Comparison of ENCODE assay signal across 23 mouse cellular contexts in the genomic region with DNA sequence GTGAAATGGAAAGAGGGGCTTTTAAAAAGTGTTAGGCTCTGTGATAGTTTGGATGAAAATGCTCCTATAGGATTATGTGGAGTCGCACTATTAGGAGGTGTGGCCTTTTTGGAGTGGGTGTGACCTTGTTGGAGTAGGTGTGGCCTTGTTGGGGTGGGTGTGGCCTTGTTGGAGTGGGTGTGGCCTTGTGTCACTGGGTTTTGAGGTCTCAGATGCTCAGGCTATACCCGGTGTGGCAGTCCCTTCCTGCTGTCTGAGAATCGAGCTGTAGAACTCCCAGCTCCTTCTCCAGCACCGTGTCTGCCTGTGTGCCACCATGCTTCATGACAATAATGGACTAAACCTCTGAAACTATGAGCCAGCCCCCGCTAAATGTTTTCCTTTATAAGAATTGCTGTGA. TPM values are rescaled to one million over a fixed set of nuclear protein-coding genes. Genes with fewer than 3 reads are reported as not detected.
A peak's percentile ranks its signal among the peaks of the same experiment; 100 is the strongest.
DNase-seq lines count a peak whose midpoint lies in the region; ATAC-seq lines count a peak whose summit lies in the region.
"Had no signal": no experiment of that assay in that cellular context is flagged by ENCODE, and none has a peak within 500 bp of the region (broad histone marks: within the 10 kb centered on the region; RNA-seq: fewer than 3 reads in every experiment).

No protein-coding gene starts in this region.

- no peaks in the 10 kb centered on the region for H3K36me3 ChIP-seq in heart, embryonic 13.5 days
- H3K36me3 ChIP-seq in liver, embryonic 11.5 days (ENCODE audit: control insufficient read depth, insufficient read depth, low read length), result no peaks in the 10 kb centered on the region
- H3K36me3 ChIP-seq: embryonic facial prominence, embryonic 10.5 days; embryonic facial prominence, embryonic 12.5 days; forebrain, embryonic 15.5 days; G1E had no signal

- WGBS in heart, embryonic 13.5 days, result 76% methylated on average over 5 of the region's 5 CpGs
- 68% methylated on average over 5 of the region's 5 CpGs for WGBS in liver, embryonic 11.5 days

- DNase-seq in heart, postnatal 14 days, result no peak
- peak; percentile 37 for DNase-seq in R1 (ENCODE audit: low read depth, low spot score)
- no peak for DNase-seq in gastrocnemius, postnatal 25 days
- DNase-seq in liver, embryonic 11.5 days (ENCODE audit: low spot score), result no peak
- DNase-seq: adrenal gland, adult 8-10 months; adrenal gland, postnatal 14 days; adrenal gland, postnatal 36 days; B cell, adult 2 months; cerebellum, adult 11-12 months; cerebellum, adult 2 months; cerebellum, adult 9-10 months; cerebellum, postnatal 10 days; cerebellum, postnatal 25 days; forebrain, postnatal 0 days had no signal

- no peak for ATAC-seq in heart, embryonic 13.5 days (ENCODE audit: extremely low read depth, insufficient number of reproducible peaks, low FRiP score, low TSS enrichment)
- ATAC-seq in liver, embryonic 11.5 days (replicated peaks; ENCODE audit: low FRiP score), result no peak
- ATAC-seq: forebrain, embryonic 13.5 days; forebrain, embryonic 15.5 days; forebrain, postnatal 0 days; Patski had no signal

- no peaks in the 10 kb centered on the region; the same call in 1 of the 2 replicates for H3K9me3 ChIP-seq in heart, embryonic 13.5 days
- H3K9me3 ChIP-seq in liver, embryonic 11.5 days (ENCODE audit: control insufficient read depth, low read length), result no peaks in the 10 kb centered on the region
- H3K9me3 ChIP-seq: embryonic facial prominence, embryonic 10.5 days; embryonic facial prominence, embryonic 12.5 days; forebrain, embryonic 13.5 days; forebrain, embryonic 15.5 days; G1E had no signal

- no peak overlapping the region for H3K4me2 ChIP-seq in heart, embryonic 13.5 days
- no peak overlapping the region for H3K4me2 ChIP-seq in liver, embryonic 11.5 days
- H3K4me2 ChIP-seq: embryonic facial prominence, embryonic 12.5 days; forebrain, embryonic 13.5 days; forebrain, embryonic 15.5 days had no signal

- 0 out of 2 replicates have a peak overlapping the region, but pooled peaks have one; percentile 12 for H3K27ac ChIP-seq in heart, embryonic 13.5 days (replicated peaks)
- no peak overlapping the region for H3K27ac ChIP-seq in liver, embryonic 11.5 days (ENCODE audit: low read depth, low read length)
- H3K27ac ChIP-seq: embryonic facial prominence, embryonic 10.5 days; embryonic facial prominence, embryonic 12.5 days; forebrain, embryonic 13.5 days; forebrain, embryonic 15.5 days had no signal

- no peak overlapping the region for H3K9ac ChIP-seq in heart, embryonic 13.5 days
- H3K9ac ChIP-seq in liver, embryonic 11.5 days (ENCODE audit: low read depth, low read length), result no peak overlapping the region
- H3K9ac ChIP-seq: embryonic facial prominence, embryonic 12.5 days; forebrain, embryonic 13.5 days; forebrain, embryonic 15.5 days; forebrain, postnatal 0 days had no signal

- intact Hi-C loops in heart, postnatal 14 days (cut with DNase I), result no loop called here

- H3K27me3 ChIP-seq in heart, embryonic 13.5 days (replicated peaks), result no peaks in the 10 kb centered on the region
- peaks cover 3% of the 10 kb centered on the region; the same call in 1 of the 2 replicates for H3K27me3 ChIP-seq in liver, embryonic 11.5 days (replicated peaks; ENCODE audit: control insufficient read depth, insufficient read depth, low read length)
- H3K27me3 ChIP-seq: CH12.LX; forebrain, embryonic 13.5 days; forebrain, embryonic 15.5 days; Patski had no signal

- peaks cover 28% of the 10 kb centered on the region for H3K4me1 ChIP-seq in heart, embryonic 13.5 days
- peaks cover 5% of the 10 kb centered on the region for H3K4me1 ChIP-seq in liver, embryonic 11.5 days (replicated peaks; ENCODE audit: control insufficient read depth, insufficient read depth, low read length)

- no peak overlapping the region for H3K4me3 ChIP-seq in heart, embryonic 13.5 days
- no peak overlapping the region for H3K4me3 ChIP-seq in liver, embryonic 11.5 days (ENCODE audit: low read depth, low read length)
- H3K4me3 ChIP-seq: embryonic facial prominence, embryonic 10.5 days; embryonic facial prominence, embryonic 12.5 days; forebrain, embryonic 13.5 days; forebrain, embryonic 15.5 days had no signal

RNA-seq across cellular contexts. Expression of gene Rgs16, which starts 31.5 kb away (rescaled TPM):
- 5.7 and 6.8 TPM in 2 replicates for polyA plus RNA-seq in heart, embryonic 13.5 days (2015; fragmentation: Nextera tagmentation; extraction: Ambion mirVana)
- total RNA-seq in heart, postnatal 14 days (2021), result 1 to 10 TPM; 1.2 to 2.1 TPM
- total RNA-seq in gastrocnemius, postnatal 25 days (2021), result 1 to 10 TPM; 1.1 to 1.6 TPM
- polyA plus RNA-seq in liver, embryonic 11.5 days (2014; fragmentation: Nextera tagmentation; extraction: Ambion mirVana), result 0.94 and 1.3 TPM in 2 replicates
- total RNA-seq: G1E had no signal
- polyA plus RNA-seq: G1E had no signal

RNA-seq across cellular contexts. Expression of gene Rnasel, which starts 40.6 kb away (rescaled TPM):
- polyA plus RNA-seq in heart, embryonic 13.5 days (2015; fragmentation: Nextera tagmentation; extraction: Ambion mirVana), result 13.9 and 17.3 TPM in 2 replicates
- 1 to 10 TPM; 6.9 to 7.5 TPM for total RNA-seq in heart, postnatal 14 days (2021)
- total RNA-seq in gastrocnemius, postnatal 25 days (2021), result 1 to 10 TPM; 1.5 to 3.2 TPM
- 5.4 and 7.2 TPM in 2 replicates for polyA plus RNA-seq in liver, embryonic 11.5 days (2014; fragmentation: Nextera tagmentation; extraction: Ambion mirVana)

RNA-seq across cellular contexts. Expression of gene Rgs8, which starts 55.8 kb away (rescaled TPM):
- 0.56 and 0.60 TPM in 2 replicates for polyA plus RNA-seq in heart, embryonic 13.5 days (2015; fragmentation: Nextera tagmentation; extraction: Ambion mirVana)
- not detected for total RNA-seq in heart, postnatal 14 days (2021)
- under 1 TPM in 1 of 2 experiments, not detected in 1; 0.32 TPM for total RNA-seq in gastrocnemius, postnatal 25 days (2021)
- 0.09 and 0.19 TPM in 2 replicates for polyA plus RNA-seq in liver, embryonic 11.5 days (2014; fragmentation: Nextera tagmentation; extraction: Ambion mirVana)
- total RNA-seq: adrenal gland, adult 18-20 months; CH12.LX had no signal
- polyA plus RNA-seq: G1E had no signal
